Mouse (Mus musculus) bone marrow, adult 2 months (tissue): ENCODE data around the gene Syt15.

Experiments
- CTCF ChIP-seq: fragments of 200-500 bp; IDR thresholded peaks from 2 replicates; pipeline ENCODE4 v1.5.1; 2011; ENCODE audit warnings: low read length, control low read depth; ENCODE audit not compliant: control insufficient read depth, insufficient read depth
- POLR2A ChIP-seq: fragments of 200-500 bp; IDR thresholded peaks from 2 replicates; pipeline ENCODE4 v1.6.1; 2011; ENCODE audit warnings: low read depth, mild to moderate bottlenecking, control low read depth, low read length, borderline replicate concordance; ENCODE audit not compliant: control insufficient read depth

- TF ChIP-seq POLR2A (no peak), CTCF (no peak)
These were observed 9.5 kb upstream of the Syt15 start for GRCm38 (mm10) chr14:34209942-34210341.
